Mouse (Mus musculus): ENCODE results near the gene Uggt1. TPM values are rescaled to one million over a fixed set of nuclear protein-coding genes. Genes with fewer than 3 reads are reported as not detected.

Gene Uggt1
- polyA plus RNA-seq, 1 experiment from 2014 or later = 53.6 TPM

GRCm38 (mm10) chr1:36224648-36225047, 19.9 kb downstream of the Uggt1 start:
- Histone ChIP-seq H3K36me3 (replicated peaks) (peaks cover 95% of the 10 kb centered on the region), H3K27me3 (ENCODE audit: poor library complexity, severe bottlenecking) (no peaks in the 10 kb centered on the region), H3K27ac (no peak overlapping the region), H3K9me3 (no peaks in the 10 kb centered on the region), H3K4me1 (no peaks in the 10 kb centered on the region), H3K4me3 (no peak overlapping the region)
- 91% methylated on average over 3 of the region's 3 CpGs for WGBS
- no peak for DNase-seq (ENCODE audit: extremely low spot score, low spot score)

GRCm38 (mm10) chr1:36214324-36214723, 30.2 kb downstream of the Uggt1 start:
- Histone ChIP-seq H3K9me3 (no peaks in the 10 kb centered on the region), H3K27ac (no peak overlapping the region), H3K27me3 (ENCODE audit: poor library complexity, severe bottlenecking) (no peaks in the 10 kb centered on the region), H3K4me3 (no peak overlapping the region), H3K36me3 (replicated peaks) (peaks cover 83% of the 10 kb centered on the region), H3K4me1 (no peaks in the 10 kb centered on the region)
- DNase-seq (ENCODE audit: extremely low spot score, low spot score) = no peak
- 92% methylated on average over 4 of the region's 4 CpGs for WGBS

- Histone ChIP-seq H3K36me3 (replicated peaks) (peaks cover 74% of the 10 kb centered on the region), H3K27ac (no peak overlapping the region), H3K4me3 (no peak overlapping the region), H3K9me3 (no peaks in the 10 kb centered on the region), H3K27me3 (ENCODE audit: poor library complexity, severe bottlenecking) (no peaks in the 10 kb centered on the region), H3K4me1 (no peaks in the 10 kb centered on the region)
- DNase-seq (ENCODE audit: extremely low spot score, low spot score) = no peak
- WGBS = 95% methylated on average over 12 of the region's 12 CpGs
These were observed 42.8 kb downstream of the Uggt1 start for GRCm38 (mm10) chr1:36201739-36202138.

- WGBS = 98% methylated on average over 3 of the region's 3 CpGs
These were observed 50.0 kb downstream of the Uggt1 start for GRCm38 (mm10) chr1:36194482-36194881.

GRCm38 (mm10) chr1:36191966-36192365, 52.6 kb downstream of the Uggt1 start:
- Histone ChIP-seq H3K36me3 (replicated peaks) (peaks cover 98% of the 10 kb centered on the region), H3K27ac (no peak overlapping the region), H3K27me3 (ENCODE audit: poor library complexity, severe bottlenecking) (no peaks in the 10 kb centered on the region), H3K4me3 (no peak overlapping the region), H3K9me3 (no peaks in the 10 kb centered on the region), H3K4me1 (no peaks in the 10 kb centered on the region)
- no peak for DNase-seq (ENCODE audit: extremely low spot score, low spot score)
- 95% methylated on average over 11 of the region's 11 CpGs for WGBS

More at GRCm38 (mm10) chr1:36194482-36194881, 50.0 kb downstream of the Uggt1 start:
- Histone ChIP-seq H3K9me3 (no peaks in the 10 kb centered on the region), H3K4me1 (no peaks in the 10 kb centered on the region), H3K36me3 (replicated peaks) (peaks cover 98% of the 10 kb centered on the region), H3K4me3 (no peak overlapping the region), H3K27ac (no peak overlapping the region), H3K27me3 (ENCODE audit: poor library complexity, severe bottlenecking) (no peaks in the 10 kb centered on the region)
- no peak for DNase-seq (ENCODE audit: extremely low spot score, low spot score)

- peaks cover 97% of the 10 kb centered on the region for H3K36me3 ChIP-seq (replicated peaks)
These were observed 64.5 kb downstream of the Uggt1 start for GRCm38 (mm10) chr1:36180038-36180437.

GRCm38 (mm10) chr1:36173461-36173860, 71.1 kb downstream of the Uggt1 start:
- Histone ChIP-seq H3K27ac (no peak overlapping the region), H3K9me3 (no peaks in the 10 kb centered on the region), H3K27me3 (ENCODE audit: poor library complexity, severe bottlenecking) (no peaks in the 10 kb centered on the region), H3K36me3 (replicated peaks) (peaks cover 98% of the 10 kb centered on the region), H3K4me1 (no peaks in the 10 kb centered on the region), H3K4me3 (no peak overlapping the region)
- WGBS = 92% methylated on average over 8 of the region's 8 CpGs
- no peak for DNase-seq (ENCODE audit: extremely low spot score, low spot score)

More at GRCm38 (mm10) chr1:36180038-36180437, 64.5 kb downstream of the Uggt1 start:
- DNase-seq (ENCODE audit: extremely low spot score, low spot score) = no peak
- WGBS = 89% methylated on average over 5 of the region's 5 CpGs
- no peaks in the 10 kb centered on the region for H3K27me3 ChIP-seq (ENCODE audit: poor library complexity, severe bottlenecking)
- H3K4me1 ChIP-seq = no peaks in the 10 kb centered on the region
- no peak overlapping the region for H3K27ac ChIP-seq
- H3K9me3 ChIP-seq = no peaks in the 10 kb centered on the region
- no peak overlapping the region for H3K4me3 ChIP-seq

GRCm38 (mm10) chr1:36172941-36173340, 71.6 kb downstream of the Uggt1 start:
- peaks cover 98% of the 10 kb centered on the region for H3K36me3 ChIP-seq (replicated peaks)
- DNase-seq (ENCODE audit: extremely low spot score, low spot score) = no peak
- no peak overlapping the region for H3K27ac ChIP-seq
- H3K4me3 ChIP-seq = no peak overlapping the region
- no peaks in the 10 kb centered on the region for H3K9me3 ChIP-seq
- no peaks in the 10 kb centered on the region for H3K27me3 ChIP-seq (ENCODE audit: poor library complexity, severe bottlenecking)
- 94% methylated on average over 6 of the region's 6 CpGs for WGBS
- no peaks in the 10 kb centered on the region for H3K4me1 ChIP-seq

GRCm38 (mm10) chr1:36162687-36163086, 81.8 kb downstream of the Uggt1 start:
- Histone ChIP-seq H3K4me1 (no peaks in the 10 kb centered on the region), H3K4me3 (no peak overlapping the region), H3K9me3 (no peaks in the 10 kb centered on the region), H3K27ac (no peak overlapping the region), H3K36me3 (replicated peaks) (peaks cover 98% of the 10 kb centered on the region), H3K27me3 (ENCODE audit: poor library complexity, severe bottlenecking) (no peaks in the 10 kb centered on the region)
- 86% methylated on average over 8 of the region's 8 CpGs for WGBS
- DNase-seq (ENCODE audit: extremely low spot score, low spot score) = no peak

GRCm38 (mm10) chr1:36161208-36161607, 83.3 kb downstream of the Uggt1 start:
- no peaks in the 10 kb centered on the region for H3K4me1 ChIP-seq
- H3K27ac ChIP-seq = no peak overlapping the region
- no peaks in the 10 kb centered on the region for H3K9me3 ChIP-seq
- H3K27me3 ChIP-seq (ENCODE audit: poor library complexity, severe bottlenecking) = no peaks in the 10 kb centered on the region
- no peak for DNase-seq (ENCODE audit: extremely low spot score, low spot score)
- no peak overlapping the region for H3K4me3 ChIP-seq
- H3K36me3 ChIP-seq (replicated peaks) = peaks cover 99% of the 10 kb centered on the region
- 92% methylated on average over 9 of the region's 9 CpGs for WGBS

GRCm38 (mm10) chr1:36160246-36160645, 84.3 kb downstream of the Uggt1 start:
- no peak overlapping the region for H3K4me3 ChIP-seq
- peaks cover 99% of the 10 kb centered on the region for H3K36me3 ChIP-seq (replicated peaks)
- 93% methylated on average over 8 of the region's 8 CpGs for WGBS
- DNase-seq (ENCODE audit: extremely low spot score, low spot score) = no peak
- H3K27ac ChIP-seq = no peak overlapping the region
- H3K27me3 ChIP-seq (ENCODE audit: poor library complexity, severe bottlenecking) = no peaks in the 10 kb centered on the region
- no peaks in the 10 kb centered on the region for H3K4me1 ChIP-seq
- no peaks in the 10 kb centered on the region for H3K9me3 ChIP-seq

- Histone ChIP-seq H3K9me3 (no peaks in the 10 kb centered on the region), H3K36me3 (replicated peaks) (peaks cover 99% of the 10 kb centered on the region), H3K4me1 (peaks cover 5% of the 10 kb centered on the region; the same call in 1 of the 2 replicates), H3K4me3 (no peak overlapping the region), H3K27ac (no peak overlapping the region), H3K27me3 (ENCODE audit: poor library complexity, severe bottlenecking) (no peaks in the 10 kb centered on the region)
- no peak for DNase-seq (ENCODE audit: extremely low spot score, low spot score)
- WGBS = 84% methylated on average over 1 of the region's 1 CpGs
These were observed 95.1 kb downstream of the Uggt1 start for GRCm38 (mm10) chr1:36149411-36149810.

GRCm38 (mm10) chr1:36148809-36149208, 95.7 kb downstream of the Uggt1 start:
- Histone ChIP-seq H3K27ac (no peak overlapping the region), H3K36me3 (replicated peaks) (peaks cover 99% of the 10 kb centered on the region), H3K27me3 (ENCODE audit: poor library complexity, severe bottlenecking) (no peaks in the 10 kb centered on the region), H3K4me3 (no peak overlapping the region), H3K9me3 (no peaks in the 10 kb centered on the region), H3K4me1 (peaks cover 5% of the 10 kb centered on the region; the same call in 1 of the 2 replicates)
- 76% methylated on average over 2 of the region's 2 CpGs for WGBS
- DNase-seq (ENCODE audit: extremely low spot score, low spot score) = no peak

GRCm38 (mm10) chr1:36145050-36145449, 99.5 kb downstream of the Uggt1 start:
- Histone ChIP-seq H3K27me3 (ENCODE audit: poor library complexity, severe bottlenecking) (no peaks in the 10 kb centered on the region), H3K36me3 (replicated peaks) (peaks cover 98% of the 10 kb centered on the region), H3K27ac (no peak overlapping the region), H3K4me1 (peaks cover 5% of the 10 kb centered on the region; the same call in 1 of the 2 replicates), H3K9me3 (no peaks in the 10 kb centered on the region), H3K4me3 (no peak overlapping the region)
- no peak for DNase-seq (ENCODE audit: extremely low spot score, low spot score)
- WGBS = 68% methylated on average over 1 of the region's 1 CpGs
